Mouse (Mus musculus) MEL (cell line): ENCODE measurements around the gene Tent5b.

Experiments
- BHLHE40 ChIP-seq: IDR thresholded peaks from 2 replicates; pipeline ENCODE4 v1.6.1; 2012; ENCODE audit warnings: low read depth, mild to moderate bottlenecking, inconsistent platforms, low read length, improper control_type of control experiment, borderline replicate concordance
- CHD2 ChIP-seq: IDR thresholded peaks from 2 replicates; pipeline ENCODE4 v1.6.1; 2011; ENCODE audit warnings: low read length, improper control_type of control experiment
- CTCF ChIP-seq, 3 experiments: IDR thresholded peaks in 2 of 3; conservative IDR thresholded peaks in 1 of 3; 2 replicates each; pipeline ENCODE4 v1.5.1; 2011 to 2012; ENCODE audit warnings: low read length in 3 of 3, low read depth in 2 of 3, mild to moderate bottlenecking in 2 of 3, improper control_type of control experiment in 1 of 3, inconsistent platforms in 1 of 3, mixed read lengths in 1 of 3, moderate library complexity in 1 of 3; ENCODE audit not compliant: control insufficient read depth in 1 of 3, insufficient read depth in 1 of 3, poor library complexity in 1 of 3, severe bottlenecking in 1 of 3
- E2F4 ChIP-seq: IDR thresholded peaks from 2 replicates; pipeline ENCODE4 v1.6.1; 2011; ENCODE audit warnings: low read depth, low read length, improper control_type of control experiment, borderline replicate concordance
- EP300 ChIP-seq, 2 experiments: IDR thresholded peaks; 2 replicates each; pipeline ENCODE4 v1.6.1; 2011; ENCODE audit warnings: improper control_type of control experiment in 2 of 2, low read length in 2 of 2, low read depth in 1 of 2, mild to moderate bottlenecking in 1 of 2
- ETS1 ChIP-seq: IDR thresholded peaks from 2 replicates; pipeline ENCODE4 v1.6.1; 2012; ENCODE audit warnings: low read depth, mild to moderate bottlenecking, inconsistent platforms, low read length, improper control_type of control experiment, moderate library complexity
- GATA1 ChIP-seq: IDR thresholded peaks from 2 replicates; pipeline ENCODE4 v1.6.1; 2011; ENCODE audit warnings: low read depth, low read length, improper control_type of control experiment
- MAFK ChIP-seq: IDR thresholded peaks from 2 replicates; pipeline ENCODE4 v1.6.1; 2011; ENCODE audit warnings: low read depth, mild to moderate bottlenecking, low read length, improper control_type of control experiment, borderline replicate concordance
- MAX ChIP-seq: IDR thresholded peaks from 2 replicates; pipeline ENCODE4 v1.6.1; 2011; ENCODE audit warnings: low read length, improper control_type of control experiment
- NELFE ChIP-seq: IDR thresholded peaks from 2 replicates; pipeline ENCODE4 v1.6.1; 2011; ENCODE audit warnings: low read depth, low read length, improper control_type of control experiment
- POLR2A ChIP-seq, 2 experiments: IDR thresholded peaks; 2 replicates each; pipeline ENCODE4 v1.6.1; 2011 to 2012; ENCODE audit warnings: low read length in 2 of 2, mild to moderate bottlenecking in 2 of 2, control low read depth in 1 of 2, improper control_type of control experiment in 1 of 2, low read depth in 1 of 2, moderate library complexity in 1 of 2; ENCODE audit not compliant: control insufficient read depth in 1 of 2, insufficient read depth in 1 of 2, poor library complexity in 1 of 2
- SIN3A ChIP-seq: IDR thresholded peaks from 2 replicates; pipeline ENCODE4 v1.6.1; 2012; ENCODE audit warnings: low read length, improper control_type of control experiment, inconsistent platforms
- USF1 ChIP-seq: IDR thresholded peaks from 2 replicates; pipeline ENCODE4 v1.6.1; 2014; ENCODE audit warnings: low read depth, mild to moderate bottlenecking, inconsistent platforms, low read length, improper control_type of control experiment, moderate library complexity
- ZMIZ1 ChIP-seq: IDR thresholded peaks from 2 replicates; pipeline ENCODE4 v1.6.1; 2012; ENCODE audit warnings: low read depth, mild to moderate bottlenecking, inconsistent platforms, low read length, improper control_type of control experiment, moderate library complexity

DNA sequence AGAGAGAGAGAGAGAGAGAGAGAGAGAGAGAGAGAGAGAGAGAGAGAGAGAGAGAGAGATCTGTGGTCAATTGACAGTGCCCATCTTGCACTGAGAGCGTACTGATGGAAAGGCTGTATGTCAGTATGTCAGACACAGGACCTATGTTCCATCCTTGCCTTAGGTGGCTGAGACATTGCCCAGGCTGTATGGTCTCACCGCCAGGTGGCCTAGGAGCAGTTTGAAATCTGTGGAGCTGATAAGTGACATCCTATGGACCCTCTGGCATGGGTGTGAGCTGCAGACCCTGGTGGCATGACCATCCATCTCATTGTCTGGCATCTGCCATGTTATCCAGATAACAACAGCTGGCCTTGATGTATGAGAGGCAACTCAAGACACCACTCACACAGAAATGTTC, 6.1 kb upstream of the Tent5b start:
- TF ChIP-seq EP300 (IDR thresholded peaks at IDR 0.05; ENCODE audit: low read depth in 1 of 2, low read length in 2 of 2) (no peak), SIN3A (no peak), CTCF (IDR thresholded peaks at IDR 0.05 in 2 of 3, conservative IDR thresholded peaks at IDR 0.05 in 1 of 3; ENCODE audit: control insufficient read depth in 1 of 3, insufficient read depth in 1 of 3, low read depth in 2 of 3, low read length in 3 of 3, poor library complexity in 1 of 3, severe bottlenecking in 1 of 3) (no peak), CHD2 (no peak), ETS1 (no peak), USF1 (no peak), E2F4 (no peak), NELFE (no peak), MAFK (no peak), MAX (no peak), BHLHE40 (no peak), POLR2A (IDR thresholded peaks at IDR 0.05; ENCODE audit: control insufficient read depth in 1 of 2, insufficient read depth in 1 of 2, low read depth in 1 of 2, low read length in 2 of 2, poor library complexity in 1 of 2) (no peak), GATA1 (no peak), ZMIZ1 (no peak)
